Mouse (Mus musculus) 3134 (cell line): ENCODE results near the gene Tap2.

Experiments
- DNase-seq: peaks from one replicate; pipeline ENCODE4 v3.0.0-alpha.2; 2011; ENCODE audit warnings: low spot score; ENCODE audit not compliant: insufficient read length; ENCODE audit errors: extremely low read depth

The Tap2 gene

GRCm38 (mm10) chr17:34203444-34203843 lies at the start of gene Tap2:
Gene Tap2 (plus strand): TSS chr17:34203527.
- no peak for DNase-seq

GRCm38 (mm10) chr17:34155534-34155933 lies 47.8 kb upstream of the Tap2 start:
- DNase-seq = no peak

- no peak for DNase-seq
Measured at GRCm38 (mm10) chr17:34164202-34164895, 39.0 kb upstream of the Tap2 start.

- DNase-seq = no peak
Measured at GRCm38 (mm10) chr17:34165033-34165730, 38.1 kb upstream of the Tap2 start.

- DNase-seq = no peak
Measured at GRCm38 (mm10) chr17:34169279-34169678, 34.0 kb upstream of the Tap2 start.

- no peak for DNase-seq
Measured at GRCm38 (mm10) chr17:34170487-34170876, 32.8 kb upstream of the Tap2 start.

- no peak for DNase-seq
Measured at GRCm38 (mm10) chr17:34170877-34171498, 32.3 kb upstream of the Tap2 start.

GRCm38 (mm10) chr17:34172528-34172927 lies 30.8 kb upstream of the Tap2 start:
- DNase-seq = no peak

- no peak for DNase-seq
Measured at GRCm38 (mm10) chr17:34174075-34174474, 29.3 kb upstream of the Tap2 start.

GRCm38 (mm10) chr17:34177179-34177578 lies 26.1 kb upstream of the Tap2 start:
- no peak for DNase-seq

GRCm38 (mm10) chr17:34179019-34179418 lies 24.3 kb upstream of the Tap2 start:
- no peak for DNase-seq

GRCm38 (mm10) chr17:34179913-34180859 lies 23.1 kb upstream of the Tap2 start:
- no peak for DNase-seq

- no peak for DNase-seq
Measured at GRCm38 (mm10) chr17:34183564-34184219, 19.6 kb upstream of the Tap2 start.

- DNase-seq = no peak
Measured at GRCm38 (mm10) chr17:34185526-34185925, 17.8 kb upstream of the Tap2 start.

GRCm38 (mm10) chr17:34186885-34187260 lies 16.5 kb upstream of the Tap2 start:
- no peak for DNase-seq

GRCm38 (mm10) chr17:34187261-34187916 lies 15.9 kb upstream of the Tap2 start, which contains the start of the genes Tap1 and Psmb9:
Gene Tap1 (plus strand): TSS chr17:34187553.
Gene Psmb9 (minus strand): TSS chr17:34187764.
- DNase-seq = peak; percentile 93

- no peak for DNase-seq
Measured at GRCm38 (mm10) chr17:34188010-34188409, 15.3 kb upstream of the Tap2 start.

GRCm38 (mm10) chr17:34188986-34189385 lies 14.3 kb upstream of the Tap2 start:
- no peak for DNase-seq

GRCm38 (mm10) chr17:34192852-34193251 lies 10.5 kb upstream of the Tap2 start:
- no peak for DNase-seq

- DNase-seq = no peak
Measured at GRCm38 (mm10) chr17:34193468-34193867, 9.9 kb upstream of the Tap2 start.
